Mouse (Mus musculus) cerebellum, postnatal 10 days (tissue): ENCODE measurements at regions not wholly inside any gene's neighbourhood (a gene's known extent, or its start where the extent isn't known, plus 50 kb on each side); places are given as distances from the start of the nearest gene placed in this dataset.

Experiments used
- DNase-seq, 2 experiments: peaks; one replicate each; pipeline ENCODE4 v3.0.0; 2021; ENCODE audit warnings: mixed read lengths in 2 of 2

- DNase-seq: peak in 1 of 2 experiments; percentile 6
These were observed 591.2 kb downstream of the Sorcs1 start for GRCm38 (mm10) chr19:50087277-50087676.

GRCm38 (mm10) chr19:50077427-50078040 is 600.9 kb downstream of the Sorcs1 start:
- no peak for DNase-seq

GRCm38 (mm10) chr19:50060448-50060847 is 618.0 kb downstream of the Sorcs1 start:
- peak in 1 of 2 experiments; percentile 2 for DNase-seq

- DNase-seq: no peak
These were observed 625.5 kb downstream of the Sorcs1 start for GRCm38 (mm10) chr19:50052910-50053309.

- no peak for DNase-seq
These were observed 632.7 kb downstream of the Sorcs1 start for GRCm38 (mm10) chr19:50045761-50046160.

- DNase-seq: peak; percentile 68 to 74
These were observed 664.8 kb downstream of the Sorcs1 start for GRCm38 (mm10) chr19:50013659-50014058.

- no peak for DNase-seq
These were observed 673.2 kb downstream of the Sorcs1 start for GRCm38 (mm10) chr19:50005248-50005647.

GRCm38 (mm10) chr19:49985826-49986225 is 692.6 kb downstream of the Sorcs1 start:
- DNase-seq: peak; percentile 55 to 56

- DNase-seq: peak; percentile 42
These were observed 712.1 kb downstream of the Sorcs1 start for GRCm38 (mm10) chr19:49966284-49966841.

GRCm38 (mm10) chr19:49964679-49965078 is 713.8 kb downstream of the Sorcs1 start:
- DNase-seq: no peak

- no peak for DNase-seq
These were observed 719.9 kb downstream of the Sorcs1 start for GRCm38 (mm10) chr19:49958517-49958916.

- DNase-seq: peak in 1 of 2 experiments; percentile 5
These were observed 747.2 kb downstream of the Sorcs1 start for GRCm38 (mm10) chr19:49931202-49931601.

GRCm38 (mm10) chr19:49911738-49912137 is 766.7 kb downstream of the Sorcs1 start:
- no peak for DNase-seq

- no peak for DNase-seq
These were observed 798.2 kb downstream of the Sorcs1 start for GRCm38 (mm10) chr19:49880241-49880640.

- no peak for DNase-seq
These were observed 817.7 kb downstream of the Sorcs1 start for GRCm38 (mm10) chr19:49860761-49861160.

GRCm38 (mm10) chr19:49855481-49856035 is 822.9 kb downstream of the Sorcs1 start:
- DNase-seq: peak in 1 of 2 experiments; percentile 9

GRCm38 (mm10) chr19:49841984-49842383 is 836.5 kb downstream of the Sorcs1 start:
- no peak for DNase-seq

- no peak for DNase-seq
These were observed 839.1 kb downstream of the Sorcs1 start for GRCm38 (mm10) chr19:49839153-49839911.

GRCm38 (mm10) chr19:49830918-49831317 is 847.5 kb downstream of the Sorcs1 start:
- DNase-seq: no peak

GRCm38 (mm10) chr19:49805636-49806397 is 872.6 kb downstream of the Sorcs1 start:
- DNase-seq: no peak
